Mouse (Mus musculus): ENCODE results near the gene Wwc2.

DNA sequence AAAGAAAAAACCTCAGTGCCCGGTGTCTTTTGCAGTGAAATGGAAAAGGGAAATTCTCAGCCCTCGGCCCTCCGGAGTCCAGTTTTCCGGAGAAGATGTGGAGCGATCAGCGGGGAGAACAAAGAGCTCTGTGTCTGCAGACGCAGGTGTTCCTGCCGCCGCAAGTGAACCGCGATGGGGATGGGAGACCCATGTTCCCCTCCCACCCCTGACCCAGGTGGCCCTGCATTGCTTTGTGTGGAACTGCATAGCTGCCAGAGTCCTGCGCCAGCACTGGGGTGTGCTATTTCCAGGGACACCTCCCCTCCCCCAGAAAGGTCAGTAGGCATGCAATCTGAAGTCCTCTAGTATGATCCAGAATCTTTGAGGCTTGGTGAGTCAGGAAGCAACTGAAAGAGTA is 179.5 kb downstream of the Wwc2 start:
- TF ChIP-seq CTCF (IDR thresholded peaks at IDR 0.05; ENCODE audit: low read depth, low read length) (no peak), POLR2A (IDR thresholded peaks at IDR 0.05; ENCODE audit: borderline replicate concordance, low read depth, low read length) (no peak)
